8 mouse cellular contexts compared by ENCODE assay signal in the genomic region with DNA sequence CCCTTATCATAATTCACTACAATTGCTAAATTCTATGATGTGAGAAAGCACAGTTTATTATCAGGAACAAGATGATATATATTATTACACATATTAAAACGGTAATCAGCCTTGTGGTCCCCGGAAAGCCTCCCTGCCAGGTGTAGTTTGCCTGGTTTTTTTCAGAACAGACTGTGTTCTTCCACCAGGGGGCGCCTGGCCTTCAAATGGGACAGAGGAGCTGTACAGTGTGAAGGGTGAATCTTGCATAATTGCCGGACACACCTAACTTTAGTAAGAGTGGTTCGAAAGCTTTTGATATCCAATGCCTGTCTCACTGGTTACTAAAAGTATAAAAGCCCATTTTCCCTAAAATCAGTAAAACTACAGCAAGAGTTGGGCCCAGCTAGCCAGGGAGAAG. TPM values are rescaled to one million over a fixed set of nuclear protein-coding genes. Genes with fewer than 3 reads are reported as not detected.
DNase-seq lines count a peak whose midpoint lies in the region; ATAC-seq lines count a peak whose summit lies in the region.

No protein-coding gene starts in this region.

- no peak for ATAC-seq in forebrain, embryonic 13.5 days
- ATAC-seq in midbrain, embryonic 11.5 days (ENCODE audit: low FRiP score) = no peak; the same call in 1 of the 2 replicates

- H3K27ac ChIP-seq in forebrain, embryonic 10.5 days = no peak overlapping the region
- no peak overlapping the region for H3K27ac ChIP-seq in forebrain, embryonic 13.5 days
- no peak overlapping the region for H3K27ac ChIP-seq in midbrain, embryonic 11.5 days (ENCODE audit: low read depth, low read length)

- intact Hi-C loops in heart, postnatal 14 days (cut with DNase I) = loop anchor here (1.0 to 5.0 kb wide), 4 partner anchors 41 to 221 kb away; no protein-coding TSS in a partner anchor

- whole genome bisulfite sequencing in forebrain, embryonic 10.5 days = 50% methylated on average over 5 of the region's 5 CpGs
- 43% methylated on average over 5 of the region's 5 CpGs for WGBS in forebrain, embryonic 13.5 days
- 50% methylated on average over 5 of the region's 5 CpGs for WGBS in midbrain, embryonic 11.5 days

- H3K4me2 ChIP-seq in forebrain, embryonic 13.5 days = no peak overlapping the region
- no peak overlapping the region for H3K4me2 ChIP-seq in midbrain, embryonic 11.5 days

- H3K36me3 ChIP-seq in forebrain, embryonic 10.5 days (replicated peaks) = no peaks in the 10 kb centered on the region
- no peaks in the 10 kb centered on the region for H3K36me3 ChIP-seq in forebrain, embryonic 13.5 days (ENCODE audit: poor library complexity, severe bottlenecking)
- H3K36me3 ChIP-seq in midbrain, embryonic 11.5 days (ENCODE audit: control insufficient read depth, insufficient read depth, low read length) = no peaks in the 10 kb centered on the region

- no peaks in the 10 kb centered on the region for H3K4me1 ChIP-seq in forebrain, embryonic 10.5 days
- no peaks in the 10 kb centered on the region for H3K4me1 ChIP-seq in forebrain, embryonic 13.5 days
- H3K4me1 ChIP-seq in midbrain, embryonic 11.5 days (ENCODE audit: control insufficient read depth, insufficient read depth, low read length) = no peaks in the 10 kb centered on the region

- no peak overlapping the region for H3K9ac ChIP-seq in forebrain, embryonic 13.5 days
- no peak overlapping the region for H3K9ac ChIP-seq in midbrain, embryonic 11.5 days (ENCODE audit: low read length)

- peak; percentile 63 for DNase-seq in forebrain, embryonic 10.5 days (ENCODE audit: extremely low spot score, low spot score)
- peak; percentile 89 for DNase-seq in adrenal gland, postnatal 10 days
- peak; percentile 78 for DNase-seq in embryo, embryonic 11 days
- peak; percentile 86 to 90 for DNase-seq in heart, postnatal 14 days
- peak; percentile 28 to 42 for DNase-seq in layer of hippocampus, postnatal 14 days (ENCODE audit: low spot score in 2 of 2)
- peak; percentile 93 for DNase-seq in midbrain, embryonic 11.5 days (ENCODE audit: low spot score, missing footprints)
- peak; percentile 49 to 75 for DNase-seq in spleen, postnatal 14 days (ENCODE audit: low spot score in 2 of 2)

- H3K27me3 ChIP-seq in forebrain, embryonic 10.5 days (ENCODE audit: poor library complexity, severe bottlenecking) = no peaks in the 10 kb centered on the region
- H3K27me3 ChIP-seq in forebrain, embryonic 13.5 days = no peaks in the 10 kb centered on the region
- H3K27me3 ChIP-seq in midbrain, embryonic 11.5 days (ENCODE audit: control insufficient read depth, insufficient read depth, low read length) = no peaks in the 10 kb centered on the region

- no peak overlapping the region for H3K4me3 ChIP-seq in forebrain, embryonic 10.5 days
- no peak overlapping the region for H3K4me3 ChIP-seq in forebrain, embryonic 13.5 days
- H3K4me3 ChIP-seq in midbrain, embryonic 11.5 days (ENCODE audit: low read depth, low read length) = no peak overlapping the region

- H3K9me3 ChIP-seq in forebrain, embryonic 10.5 days = no peaks in the 10 kb centered on the region
- H3K9me3 ChIP-seq in forebrain, embryonic 13.5 days (replicated peaks) = no peaks in the 10 kb centered on the region
- H3K9me3 ChIP-seq in midbrain, embryonic 11.5 days (ENCODE audit: control insufficient read depth, low read length) = no peaks in the 10 kb centered on the region

RNA-seq across cellular contexts. Expression of a gene that starts 14.1 kb away (rescaled TPM):
- polyA plus RNA-seq in forebrain, embryonic 10.5 days (2016; fragmentation: Nextera tagmentation; extraction: Ambion mirVana) = not detected in 2 replicates
- polyA plus RNA-seq in forebrain, embryonic 13.5 days (2015; fragmentation: Nextera tagmentation; extraction: Ambion mirVana) = not detected in 2 replicates
- under 1 TPM in 1 of 2 experiments, not detected in 1; 0.33 TPM for total RNA-seq in adrenal gland, postnatal 10 days (2021)
- not detected for total RNA-seq in heart, postnatal 14 days (2021)
- total RNA-seq in layer of hippocampus, postnatal 14 days (2021) = under 1 TPM in 1 of 2 experiments, not detected in 1; 0.31 TPM
- not detected in 2 replicates for polyA plus RNA-seq in midbrain, embryonic 11.5 days (2014; fragmentation: Nextera tagmentation; extraction: Ambion mirVana)

RNA-seq across cellular contexts. Expression of a gene that starts 48.1 kb away (rescaled TPM):
- polyA plus RNA-seq in forebrain, embryonic 10.5 days (2016; fragmentation: Nextera tagmentation; extraction: Ambion mirVana) = 132 and 144 TPM in 2 replicates
- polyA plus RNA-seq in forebrain, embryonic 13.5 days (2015; fragmentation: Nextera tagmentation; extraction: Ambion mirVana) = 139 and 157 TPM in 2 replicates
- 10 to 100 TPM; 34.6 to 35.1 TPM for total RNA-seq in adrenal gland, postnatal 10 days (2021)
- 10 to 100 TPM; 36.2 to 38.2 TPM for total RNA-seq in heart, postnatal 14 days (2021)
- 10 to 100 TPM; 40.6 to 42.1 TPM for total RNA-seq in layer of hippocampus, postnatal 14 days (2021)
- polyA plus RNA-seq in midbrain, embryonic 11.5 days (2014; fragmentation: Nextera tagmentation; extraction: Ambion mirVana) = 193 and 199 TPM in 2 replicates

RNA-seq across cellular contexts. Expression of a gene that starts 55.6 kb away (rescaled TPM):
- polyA plus RNA-seq in forebrain, embryonic 10.5 days (2016; fragmentation: Nextera tagmentation; extraction: Ambion mirVana) = 24.0 and 27.9 TPM in 2 replicates
- polyA plus RNA-seq in forebrain, embryonic 13.5 days (2015; fragmentation: Nextera tagmentation; extraction: Ambion mirVana) = 36.2 and 37.9 TPM in 2 replicates
- total RNA-seq in adrenal gland, postnatal 10 days (2021) = 10 to 100 TPM; 29.1 to 32.4 TPM
- total RNA-seq in heart, postnatal 14 days (2021) = 10 to 100 TPM; 28.0 to 29.9 TPM
- 100 to 1,000 TPM; 115 to 120 TPM for total RNA-seq in layer of hippocampus, postnatal 14 days (2021)
- polyA plus RNA-seq in midbrain, embryonic 11.5 days (2014; fragmentation: Nextera tagmentation; extraction: Ambion mirVana) = 33.1 and 34.4 TPM in 2 replicates

Comparison
In these comparisons a context has a peak if more than half of its experiments do, and no peak if none do; other contexts are left out.
1. DNase-seq: peak in every context shown above with its lines; median percentile 93 in midbrain, embryonic 11.5 days; 89 in adrenal gland, postnatal 10 days; 88 in heart, postnatal 14 days; 78 in embryo, embryonic 11 days; 63 in forebrain, embryonic 10.5 days; 62 in spleen, postnatal 14 days; 35 in layer of hippocampus, postnatal 14 days.